Mouse (Mus musculus) megakaryocyte, embryonic 14.5 days (primary cell): ENCODE measurements at regions not wholly inside any gene's neighbourhood (a gene's known extent, or its start where the extent isn't known, plus 50 kb on each side); places are given as distances from the start of the nearest gene placed in this dataset.

Source experiments
- FLI1 ChIP-seq: IDR thresholded peaks from 2 replicates; pipeline ENCODE4 v1.6.1; 2012; ENCODE audit warnings: low read length, inconsistent platforms, mixed read lengths
- GATA1 ChIP-seq: IDR thresholded peaks from 3 replicates; pipeline ENCODE4 v1.6.1; 2012; ENCODE audit warnings: mixed read lengths, low read length, inconsistent platforms, borderline replicate concordance

- TF ChIP-seq GATA1 (no peak), FLI1 (no peak)
These were observed 95.2 kb downstream of the Btg1 start for GRCm38 (mm10) chr10:96711993-96712392.
